Mouse (Mus musculus) layer of hippocampus, adult 2 months (tissue): ENCODE results near the gene Dnajc3. TPM values are rescaled to one million over a fixed set of nuclear protein-coding genes. Genes with fewer than 3 reads are reported as not detected.

Source experiments
- DNase-seq, 2 experiments: peaks; one replicate each; pipeline ENCODE4 v3.0.0; 2022; ENCODE audit warnings: low spot score in 2 of 2
- H3K27ac ChIP-seq: fragments of 200-600 bp; 2 replicates; pipeline ENCODE4 v1.8.1; 2022
- H3K4me3 ChIP-seq: fragments of 200-600 bp; 2 replicates; pipeline ENCODE4 v1.8.1; 2022; ENCODE audit warnings: mild to moderate bottlenecking
- CTCF ChIP-seq: fragments of 200-600 bp; conservative IDR thresholded peaks from 2 replicates; pipeline ENCODE4 v1.8.1; 2022; ENCODE audit warnings: antibody characterized with exemption, mild to moderate bottlenecking, moderate library complexity
- long read RNA-seq, 2 experiments: library from polyadenylated mRNA; stranded (forward); transcript quantifications; one replicate each; pipeline ENCODE4 v2.0.0; 2021; ENCODE audit warnings: borderline mapping rate in 2 of 2
- total RNA-seq, 2 experiments: library from RNA; stranded (reverse); gene quantifications; 2 replicates each; pipeline ENCODE4 v1.2.3; 2021

The Dnajc3 gene
- 10 to 100 TPM; 34.7 to 37.3 TPM for total RNA-seq
- long read RNA-seq, experiment 1, full-length matches to known transcripts = 37 of 52 reads
- long read RNA-seq, experiment 1, partial matches to known transcripts = 1 of 52 reads
- long read RNA-seq, experiment 1, other reads (novel, unspliced or antisense) = 14 of 52 reads
- long read RNA-seq, experiment 2, full-length matches to known transcripts = 54 of 68 reads
- long read RNA-seq, experiment 2, partial matches to known transcripts = 1 of 68 reads
- long read RNA-seq, experiment 2, other reads (novel, unspliced or antisense) = 13 of 68 reads

DNA sequence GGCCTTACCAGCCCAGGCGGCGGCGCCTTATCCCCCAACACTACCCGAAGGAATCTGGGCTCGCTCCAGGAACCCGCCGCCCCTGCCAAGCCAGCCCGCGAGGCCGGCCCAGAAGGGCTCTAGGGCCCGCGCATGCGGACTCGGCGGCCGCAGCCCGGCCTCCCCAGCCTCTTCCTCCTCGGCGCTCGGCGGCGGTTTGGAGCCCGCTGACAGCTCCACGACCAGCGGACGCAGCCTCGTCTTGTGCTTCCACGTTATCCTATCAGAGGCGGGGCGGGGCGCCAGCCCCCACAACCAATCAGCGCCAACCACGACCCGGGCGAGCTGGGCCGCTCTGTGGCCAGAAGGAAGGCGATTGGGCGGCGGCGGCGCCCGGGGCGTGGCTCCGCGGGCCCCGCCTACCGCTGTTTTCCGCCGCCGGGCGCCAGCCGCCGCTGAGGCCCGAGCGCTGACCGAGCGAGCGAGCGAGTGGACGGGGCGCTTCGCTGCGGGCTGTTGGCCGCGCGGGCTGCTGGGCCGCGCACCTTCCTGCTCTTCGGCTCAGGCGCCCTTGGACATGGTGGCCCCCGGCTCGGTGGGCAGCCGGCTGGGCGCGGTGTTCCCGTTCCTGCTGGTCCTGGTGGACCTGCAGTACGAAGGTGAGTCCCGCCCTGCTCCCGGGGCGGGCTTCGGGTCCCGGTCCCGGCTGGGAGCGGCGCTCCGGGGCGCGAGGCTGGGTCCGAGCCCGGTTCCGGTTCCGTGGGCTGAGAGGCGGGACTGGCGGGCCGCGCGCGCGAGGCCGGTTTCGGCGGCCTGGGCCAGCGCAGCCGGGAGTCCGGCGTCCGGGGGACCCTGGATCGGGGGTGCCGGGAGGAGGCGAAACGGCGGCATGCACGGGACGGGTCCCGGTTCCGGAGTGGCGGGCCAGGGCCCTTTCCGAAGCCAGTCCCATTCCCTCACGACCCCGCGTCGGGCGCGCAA, at the start of gene Dnajc3:
TSS of gene Dnajc3 (plus strand) at position 444 of the 960 bp plus-strand sequence.
- DNase-seq = peak; percentile 99 to 100
- H3K4me3 ChIP-seq = peak within 1 kb of the TSS; percentile 99
- peak within 1 kb of the TSS; percentile 98 for H3K27ac ChIP-seq
- no peak; the same call in 1 of the 2 replicates for TF ChIP-seq CTCF

DNA sequence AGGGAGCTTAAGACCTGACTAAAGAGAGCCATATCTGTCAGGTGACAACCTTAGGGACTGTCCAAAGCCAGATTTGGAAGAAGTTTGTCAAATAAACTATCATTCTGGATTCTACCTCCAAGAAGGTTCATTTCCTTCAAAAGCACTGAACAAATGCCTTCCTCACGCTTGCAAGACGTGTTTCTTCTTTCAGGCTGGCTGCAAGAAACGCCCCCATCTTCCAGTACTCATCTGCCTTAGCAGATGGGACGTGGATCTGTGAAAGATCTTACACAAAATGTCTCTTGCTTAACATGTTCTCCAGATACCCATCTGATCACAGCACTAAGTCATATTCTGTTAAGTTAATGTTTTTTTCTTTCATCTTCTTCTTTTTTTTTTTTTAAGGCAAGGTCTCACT, 47.7 kb upstream of the Dnajc3 start:
- H3K4me3 ChIP-seq = no peak overlapping the region
- DNase-seq = peak; percentile 51 to 81
- peak overlapping the region; percentile 73 for H3K27ac ChIP-seq
- TF ChIP-seq CTCF = no peak

DNA sequence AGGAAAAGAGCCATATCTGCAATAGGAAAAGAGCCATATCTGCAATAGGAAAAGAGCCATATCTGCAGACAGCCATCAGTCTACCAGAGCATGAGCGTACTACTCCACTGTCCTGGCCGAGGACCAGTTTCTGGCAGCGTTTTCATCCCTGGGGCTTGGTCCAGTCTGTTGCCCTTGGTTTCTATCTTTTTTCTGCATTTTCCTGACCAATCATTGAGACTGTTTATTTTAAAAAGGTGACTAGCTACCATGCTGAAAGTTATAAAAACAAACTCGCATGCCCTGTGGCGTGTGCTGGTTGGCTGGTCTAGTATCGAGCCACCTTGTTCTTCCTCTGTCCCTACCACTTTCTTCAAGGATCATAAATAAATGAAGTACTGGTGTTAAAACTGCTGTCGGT, 42.5 kb upstream of the Dnajc3 start:
- H3K4me3 ChIP-seq = no peak overlapping the region
- no peak for TF ChIP-seq CTCF
- H3K27ac ChIP-seq = no peak overlapping the region
- no peak for DNase-seq

DNA sequence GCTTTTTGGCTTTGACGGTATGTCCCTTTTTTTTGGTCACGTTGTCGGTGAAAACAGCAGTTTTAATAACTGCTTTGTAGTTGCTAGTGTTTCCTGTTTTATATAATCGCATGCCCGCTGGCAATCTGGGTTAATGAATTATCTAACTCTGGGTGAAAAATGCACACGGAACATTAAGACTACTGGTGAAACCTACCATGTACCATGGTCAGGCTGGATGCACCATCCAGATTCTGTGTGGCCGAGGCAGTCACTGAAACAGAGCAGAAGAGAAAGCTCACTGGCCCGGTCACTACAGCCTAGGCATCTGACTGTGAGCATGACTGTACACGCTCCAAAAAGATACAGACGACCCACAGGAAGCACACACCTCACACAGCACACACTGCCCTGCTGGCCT, 42.1 kb upstream of the Dnajc3 start:
- no peak overlapping the region for H3K27ac ChIP-seq
- H3K4me3 ChIP-seq = no peak overlapping the region
- TF ChIP-seq CTCF = no peak
- no peak for DNase-seq

DNA sequence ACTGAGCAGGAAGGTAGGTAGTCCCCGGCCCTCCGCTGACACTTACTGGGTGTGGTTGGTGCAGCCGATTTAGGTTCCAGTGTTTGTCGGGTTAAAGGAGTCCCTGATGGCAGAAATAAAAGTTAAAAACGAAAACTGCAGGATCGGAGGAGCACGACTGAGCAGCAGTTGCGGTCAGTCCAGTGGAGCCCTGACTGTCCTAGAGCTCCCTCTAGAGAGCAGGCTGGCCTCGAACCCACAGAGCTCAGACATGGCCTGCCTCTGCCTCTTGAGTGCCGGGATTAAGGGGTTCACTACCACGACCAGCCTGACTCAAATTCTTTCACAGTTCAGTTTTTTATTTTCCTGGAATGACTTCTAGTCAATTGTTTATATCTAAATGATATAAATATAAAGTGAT, 37.8 kb upstream of the Dnajc3 start:
- TF ChIP-seq CTCF = peak; percentile 63
- Histone ChIP-seq H3K27ac (no peak overlapping the region), H3K4me3 (no peak overlapping the region)
- DNase-seq = no peak

DNA sequence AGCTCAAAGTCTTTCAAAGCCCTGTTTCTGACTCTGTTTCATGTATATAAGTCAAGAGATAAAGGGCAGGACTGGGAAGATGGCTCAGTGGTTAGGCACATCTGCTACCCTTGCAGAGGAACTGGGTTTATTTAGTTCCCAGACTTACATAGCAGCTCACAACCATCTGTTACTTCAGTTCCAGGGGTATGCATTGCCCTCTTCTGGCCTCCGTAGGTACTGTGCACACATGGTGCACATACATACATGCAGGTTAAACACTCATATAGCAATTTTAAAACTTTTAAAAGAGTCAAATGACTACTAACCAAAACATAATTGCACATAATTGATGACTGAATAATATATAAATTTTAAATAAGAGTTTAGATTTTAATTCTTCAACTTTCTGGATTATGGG, 36.9 kb upstream of the Dnajc3 start:
- no peak overlapping the region for H3K27ac ChIP-seq
- peak; percentile 38 for TF ChIP-seq CTCF
- H3K4me3 ChIP-seq = no peak overlapping the region
- no peak for DNase-seq

DNA sequence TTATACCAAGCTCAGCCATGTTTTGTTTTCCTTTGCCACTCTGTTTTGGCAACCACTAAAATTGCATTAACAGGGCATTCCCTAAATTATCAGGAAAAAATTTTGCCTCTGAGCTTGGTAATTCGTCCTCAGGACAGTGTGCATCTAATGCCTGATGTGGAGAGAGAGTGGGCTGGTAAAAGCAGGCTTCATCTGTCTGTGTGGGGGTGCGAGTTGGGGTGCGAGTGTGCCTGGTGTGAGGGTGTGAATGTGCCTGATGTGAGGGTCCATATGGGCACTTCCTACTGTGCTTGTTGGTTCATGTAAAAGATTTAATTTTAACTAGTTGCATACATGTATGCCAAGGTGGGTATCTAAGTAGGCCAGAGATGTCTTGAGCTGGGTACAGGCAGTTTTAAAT, 34.4 kb upstream of the Dnajc3 start:
- no peak overlapping the region for H3K4me3 ChIP-seq
- TF ChIP-seq CTCF = no peak
- H3K27ac ChIP-seq = no peak overlapping the region
- DNase-seq = no peak

DNA sequence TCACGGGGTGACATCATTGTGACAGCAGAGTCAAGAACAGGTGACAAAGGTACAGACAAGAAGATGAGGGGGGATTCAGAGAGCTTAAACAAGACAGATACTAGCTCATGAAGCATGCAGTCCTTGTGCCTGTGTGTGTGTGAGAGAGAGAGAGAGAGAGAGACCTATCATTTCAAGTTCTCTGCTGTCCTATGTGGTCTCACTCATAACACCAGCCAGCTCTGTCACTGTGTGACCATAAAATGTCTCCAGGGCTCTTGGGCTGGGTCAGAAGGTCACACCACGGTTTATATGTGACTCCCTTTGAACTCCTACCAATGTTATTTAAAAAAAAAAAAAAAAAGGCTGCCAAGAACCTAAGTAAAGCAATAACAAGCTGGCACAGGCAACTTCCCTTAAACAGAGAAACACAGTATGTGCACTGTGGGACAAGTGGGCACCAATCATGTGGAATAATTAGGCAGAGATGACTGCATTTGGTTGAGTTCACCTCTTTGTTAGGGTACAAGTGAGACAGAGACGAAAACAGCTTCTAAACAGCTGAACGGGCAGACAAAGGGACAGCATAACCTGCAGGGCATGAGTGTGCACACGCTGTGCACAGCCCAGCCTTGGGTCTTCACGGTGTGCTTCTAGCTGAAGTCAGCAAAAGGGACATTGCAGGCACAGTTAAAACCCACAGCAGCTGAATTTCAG, 33.8 kb upstream of the Dnajc3 start:
- TF ChIP-seq CTCF = no peak
- H3K27ac ChIP-seq = no peak overlapping the region; the same call in 1 of the 2 replicates
- no peak overlapping the region for H3K4me3 ChIP-seq
- no peak for DNase-seq

DNA sequence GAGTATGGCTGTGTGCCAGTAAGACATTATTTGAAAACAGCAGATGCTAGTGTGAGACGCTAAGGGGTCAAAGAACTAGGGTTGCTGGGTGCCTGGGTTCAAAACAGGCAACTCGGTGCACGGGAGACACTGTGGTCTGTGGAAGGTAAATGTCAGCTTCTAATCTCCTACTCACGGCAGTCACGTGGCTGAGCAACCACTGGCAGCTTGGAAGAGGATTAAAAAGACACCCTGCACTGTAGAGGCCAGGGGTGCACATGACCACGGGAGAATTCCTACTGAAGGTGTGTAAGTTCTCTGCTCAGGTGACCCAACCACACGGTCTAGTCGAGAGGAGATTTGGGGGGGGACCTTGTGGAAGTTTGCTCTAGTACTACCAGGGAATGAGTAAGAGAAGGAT, 30.2 kb upstream of the Dnajc3 start:
- Histone ChIP-seq H3K27ac (no peak overlapping the region), H3K4me3 (no peak overlapping the region)
- no peak for TF ChIP-seq CTCF
- DNase-seq = no peak

DNA sequence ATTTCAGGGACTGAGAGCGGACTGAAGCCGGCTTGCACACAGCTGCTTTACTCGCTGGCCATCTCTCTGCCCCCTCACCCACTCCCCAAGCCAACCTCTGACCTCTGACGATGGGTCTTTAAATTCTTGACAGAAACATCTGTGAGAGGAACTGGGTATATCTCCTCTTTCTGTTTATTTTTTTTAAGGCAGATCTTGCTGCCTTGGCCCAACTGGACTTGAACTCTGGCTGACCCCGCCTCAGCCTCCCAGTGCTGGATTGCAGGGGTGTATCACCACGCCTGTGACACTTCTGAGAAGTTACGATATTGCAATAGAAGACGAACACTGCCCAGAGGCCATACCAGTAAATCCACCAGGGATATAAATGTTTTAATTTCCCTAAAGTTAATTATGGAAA, 27.9 kb upstream of the Dnajc3 start:
- no peak overlapping the region for H3K27ac ChIP-seq
- DNase-seq = no peak
- H3K4me3 ChIP-seq = no peak overlapping the region
- TF ChIP-seq CTCF = no peak

DNA sequence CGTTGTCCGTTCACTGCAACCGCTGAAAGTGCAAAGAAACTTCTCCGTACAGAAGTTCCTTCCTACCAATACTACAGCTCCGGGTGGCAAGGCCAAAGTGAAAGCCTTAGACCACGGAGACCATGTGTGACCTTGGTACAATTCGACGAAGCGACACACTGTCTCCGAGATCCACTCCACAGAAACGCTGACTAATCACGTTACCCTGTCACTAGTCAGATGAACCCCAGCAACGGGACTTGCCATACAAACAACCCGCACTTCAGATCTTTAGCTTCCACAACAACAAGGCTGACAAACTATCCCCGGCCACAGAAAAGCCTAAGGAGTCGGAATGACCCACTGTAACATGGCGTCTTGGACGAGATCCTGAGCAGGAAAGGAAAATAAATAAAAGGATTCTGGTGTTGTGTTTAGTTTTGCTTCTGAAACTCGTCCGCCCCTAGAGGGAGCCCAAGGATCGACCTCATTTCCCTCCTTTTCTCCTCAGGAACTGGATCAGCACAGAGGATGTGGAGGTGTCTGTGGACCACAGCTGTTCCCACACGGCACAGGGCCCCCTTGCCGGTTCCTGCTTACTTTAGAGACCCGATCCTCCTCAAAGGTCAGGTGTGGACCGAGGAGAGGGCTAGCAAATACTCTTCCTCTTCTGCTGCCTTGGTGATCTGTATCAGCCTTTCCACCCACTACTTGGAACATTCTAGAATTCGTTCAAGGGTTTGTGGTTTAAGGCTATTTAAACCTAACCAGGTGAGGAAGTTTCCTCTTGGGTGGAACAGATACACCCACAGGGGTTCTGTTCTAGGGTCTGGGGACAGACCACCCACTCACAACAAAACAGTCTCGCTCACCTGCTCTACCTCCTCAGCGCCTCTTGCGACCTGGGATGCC, 27.2 kb upstream of the Dnajc3 start:
- H3K4me3 ChIP-seq = peak overlapping the region; percentile 24; the same call in 1 of the 2 replicates
- H3K27ac ChIP-seq = peak overlapping the region; percentile 52; the same call in 1 of the 2 replicates
- DNase-seq = peak; percentile 72 to 74
- TF ChIP-seq CTCF = peak; percentile 85

DNA sequence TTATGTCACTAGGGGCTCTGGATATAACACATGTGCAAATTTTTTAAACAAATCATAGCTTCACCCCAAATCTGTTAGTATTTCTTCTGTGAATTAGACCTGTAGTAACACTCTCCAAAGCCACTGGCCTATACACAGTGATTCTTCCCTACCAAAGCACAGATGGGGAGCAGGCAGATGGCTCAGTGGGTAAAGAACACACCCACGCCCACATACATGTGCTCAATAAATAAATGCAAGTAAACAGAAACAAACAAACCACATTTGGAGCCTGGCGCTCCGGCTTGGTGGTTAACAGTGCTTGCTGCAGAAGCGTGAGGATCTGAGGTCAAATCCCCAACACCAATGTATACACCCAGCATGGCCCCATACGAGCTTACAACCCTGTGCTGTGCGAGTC, 26.3 kb upstream of the Dnajc3 start:
- no peak for TF ChIP-seq CTCF
- DNase-seq = no peak
- H3K4me3 ChIP-seq = no peak overlapping the region
- no peak overlapping the region for H3K27ac ChIP-seq
